Mouse (Mus musculus): ENCODE results near the gene Pomgnt2. TPM values are rescaled to one million over a fixed set of nuclear protein-coding genes. Genes with fewer than 3 reads are reported as not detected.

The Pomgnt2 gene
- 7.2 and 9.6 TPM in 2 replicates for polyA plus RNA-seq (2012; rRNA removed)

GRCm38 (mm10) chr9:121997010-121997409, at the start of gene Pomgnt2:
Gene Pomgnt2, minus strand, starts transcription at chr9:121997110.

GRCm38 (mm10) chr9:121950418-121951113, 46.3 kb downstream of the Pomgnt2 start, which contains the start of gene Fam198a:
Gene Fam198a, plus strand, starts transcription at chr9:121950988.

Other genes starting within 250 kb of the Pomgnt2 start
- 23.5 and 24.2 TPM in 2 replicates for gene Zfp651, start 237.8 kb downstream of the Pomgnt2 start, polyA plus RNA-seq (2012; rRNA removed)
- gene Klhl40, start 219.5 kb downstream of the Pomgnt2 start, polyA plus RNA-seq (2012; rRNA removed) = 1.4 and 2.0 TPM in 2 replicates
- gene Hhatl, start 204.6 kb downstream of the Pomgnt2 start, polyA plus RNA-seq (2012; rRNA removed) = 2.0 and 6.0 TPM in 2 replicates
- 0.49 TPM in 1 of 2 replicates, not detected in the other for gene Ccdc13, start 157.6 kb downstream of the Pomgnt2 start, polyA plus RNA-seq (2012; rRNA removed)
- gene Higd1a, start 138.7 kb downstream of the Pomgnt2 start, polyA plus RNA-seq (2012; rRNA removed) = 8.6 and 12.6 TPM in 2 replicates
- gene Ackr2, start 98.8 kb downstream of the Pomgnt2 start, polyA plus RNA-seq (2012; rRNA removed) = 0.63 and 1.2 TPM in 2 replicates
- gene Cyp8b1, start 80.8 kb downstream of the Pomgnt2 start, polyA plus RNA-seq (2012; rRNA removed) = 0.51 and 0.56 TPM in 2 replicates
- 0.76 and 1.1 TPM in 2 replicates for gene Fam198a, start 46.1 kb downstream of the Pomgnt2 start, polyA plus RNA-seq (2012; rRNA removed)
- gene Snrk, start 120.2 kb upstream of the Pomgnt2 start, polyA plus RNA-seq (2012; rRNA removed) = 19.9 and 21.3 TPM in 2 replicates